5 mouse cellular contexts compared by ENCODE assay signal in genomic region chr5:21736046-21736445, GRCm38 (mm10).
"Had no signal": no experiment of that assay in that cellular context is flagged by ENCODE, and none has a peak within 500 bp of the region (broad histone marks: within the 10 kb centered on the region; RNA-seq: fewer than 3 reads in every experiment).

No protein-coding gene starts in this region.

- H3K27me3 ChIP-seq: kidney, embryonic 15.5 days; liver, embryonic 15.5 days; neural tube, embryonic 15.5 days had no signal

- H3K9me3 ChIP-seq: kidney, embryonic 15.5 days; limb, embryonic 10.5 days; liver, embryonic 15.5 days; neural tube, embryonic 15.5 days had no signal

- H3K9ac ChIP-seq: kidney, embryonic 15.5 days; liver, embryonic 15.5 days; neural tube, embryonic 15.5 days had no signal

- H3K27ac ChIP-seq: kidney, embryonic 15.5 days; liver, embryonic 15.5 days; stomach, postnatal 0 days had no signal
